Mouse (Mus musculus): ENCODE results near the gene Asic5.

DNA sequence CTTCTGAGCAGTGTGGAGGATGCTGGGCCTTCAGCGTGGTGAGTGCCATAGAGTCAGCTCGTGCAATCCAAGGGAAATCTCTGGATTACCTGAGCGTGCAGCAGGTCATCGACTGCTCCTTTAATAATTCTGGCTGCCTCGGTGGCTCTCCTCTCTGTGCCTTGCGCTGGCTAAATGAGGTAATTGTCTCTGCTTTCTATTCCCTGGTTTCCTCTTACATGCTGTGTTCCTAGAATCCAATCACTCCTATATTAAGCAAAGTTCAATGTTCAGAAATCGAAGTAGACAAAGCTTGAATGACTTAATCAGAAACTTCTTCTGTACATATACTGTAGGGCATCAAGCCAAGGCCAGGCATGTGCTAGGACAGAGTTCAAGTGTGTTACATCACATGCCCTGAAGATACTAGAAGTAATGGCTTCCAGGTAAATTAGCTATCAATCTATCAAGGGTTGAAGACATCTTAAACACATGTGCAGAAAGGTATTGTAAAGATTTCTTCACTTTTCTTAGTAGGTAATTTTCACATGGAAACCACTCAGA is 37.2 kb upstream of the Asic5 start:
- no peak for TF ChIP-seq ZC3H11A (IDR thresholded peaks at IDR 0.05; ENCODE audit: borderline replicate concordance, low read depth, low read length)
- TF ChIP-seq HCFC1 (IDR thresholded peaks at IDR 0.05; ENCODE audit: borderline replicate concordance, insufficient read depth, low read length): no peak
- TF ChIP-seq MAFK (IDR thresholded peaks at IDR 0.05; ENCODE audit: insufficient read depth, low read depth, low read length): no peak
- no peak for TF ChIP-seq ZNF384 (IDR thresholded peaks at IDR 0.05; ENCODE audit: low read depth, low read length)

Measured in ES-E14 (cell line).